ENCODE assay signal across 11 mouse cellular contexts in the genomic region with DNA sequence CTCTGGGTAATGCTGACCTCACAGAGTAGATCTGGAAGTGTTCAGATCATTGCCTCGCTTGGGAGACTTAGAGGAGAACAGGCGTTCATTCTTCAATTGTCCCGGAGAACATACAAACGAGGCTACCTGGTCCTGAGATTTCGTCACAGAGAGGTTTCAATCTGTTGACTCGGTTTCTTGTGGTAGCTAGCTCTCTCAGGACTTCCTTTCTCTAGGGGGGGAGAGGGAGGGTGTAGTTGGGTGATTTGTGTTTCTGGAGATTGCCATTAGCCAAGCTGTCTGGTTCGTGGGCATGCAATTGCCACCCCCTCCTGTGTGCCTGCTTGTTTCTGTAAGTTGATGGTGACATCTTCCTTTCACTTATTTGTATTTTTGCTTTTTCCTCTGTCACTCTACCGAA.
DNase-seq lines count a peak whose midpoint lies in the region; ATAC-seq and TF ChIP-seq lines count a peak whose summit lies in the region.
"Had no signal": no experiment of that assay in that cellular context is flagged by ENCODE, and none has a peak within 500 bp of the region (broad histone marks: within the 10 kb centered on the region; RNA-seq: fewer than 3 reads in every experiment).

No protein-coding gene starts in this region.

- no peak for ATAC-seq in hindbrain, embryonic 13.5 days (ENCODE audit: low FRiP score)
- no peak for ATAC-seq in limb, embryonic 13.5 days (ENCODE audit: low FRiP score, low read depth)
- no peak for ATAC-seq in forebrain, embryonic 15.5 days (replicated peaks)

- WGBS in hindbrain, embryonic 10.5 days = 82% methylated on average over 8 of the region's 8 CpGs
- 81% methylated on average over 8 of the region's 8 CpGs for WGBS in hindbrain, embryonic 13.5 days
- WGBS in spleen, adult 2 months = 25% methylated on average over 8 of the region's 8 CpGs
- 79% methylated on average over 8 of the region's 8 CpGs for WGBS in limb, embryonic 13.5 days
- WGBS in forebrain, embryonic 15.5 days = 76% methylated on average over 8 of the region's 8 CpGs

- H3K27me3 ChIP-seq in hindbrain, embryonic 10.5 days (ENCODE audit: insufficient read depth, poor library complexity, severe bottlenecking) = no peaks in the 10 kb centered on the region
- no peaks in the 10 kb centered on the region for H3K27me3 ChIP-seq in hindbrain, embryonic 13.5 days
- no peaks in the 10 kb centered on the region for H3K27me3 ChIP-seq in spleen, adult 2 months (ENCODE audit: control insufficient read depth, insufficient read depth, low read length)
- H3K27me3 ChIP-seq in limb, embryonic 13.5 days = no peaks in the 10 kb centered on the region
- H3K27me3 ChIP-seq in splenic B cell, adult 2 months (ENCODE audit: control insufficient read depth, insufficient read depth, low read length, poor library complexity, severe bottlenecking) = no peaks in the 10 kb centered on the region
- no peaks in the 10 kb centered on the region for H3K27me3 ChIP-seq in forebrain, embryonic 15.5 days

- no peak overlapping the region for H3K4me2 ChIP-seq in hindbrain, embryonic 13.5 days
- H3K4me2 ChIP-seq in limb, embryonic 13.5 days (replicated peaks) = no peak overlapping the region
- no peak overlapping the region for H3K4me2 ChIP-seq in forebrain, embryonic 15.5 days (replicated peaks)

- peaks cover 70% of the 10 kb centered on the region for H3K4me1 ChIP-seq in hindbrain, embryonic 10.5 days (replicated peaks)
- H3K4me1 ChIP-seq in hindbrain, embryonic 13.5 days (replicated peaks) = peaks cover 34% of the 10 kb centered on the region
- peaks cover 46% of the 10 kb centered on the region for H3K4me1 ChIP-seq in spleen, adult 2 months (ENCODE audit: control insufficient read depth, insufficient read depth, insufficient read length)
- H3K4me1 ChIP-seq in limb, embryonic 13.5 days = peaks cover 55% of the 10 kb centered on the region
- peaks cover 24% of the 10 kb centered on the region for H3K4me1 ChIP-seq in forebrain, embryonic 15.5 days

- peak overlapping the region; percentile 72 for H3K27ac ChIP-seq in hindbrain, embryonic 10.5 days
- no peak overlapping the region for H3K27ac ChIP-seq in hindbrain, embryonic 13.5 days
- H3K27ac ChIP-seq in spleen, adult 2 months (ENCODE audit: insufficient read depth, low read length) = peak overlapping the region; percentile 25
- H3K27ac ChIP-seq in limb, embryonic 13.5 days = peak overlapping the region; percentile 86
- H3K27ac ChIP-seq in forebrain, embryonic 15.5 days (replicated peaks) = no peak overlapping the region

- H3K9me3 ChIP-seq in hindbrain, embryonic 10.5 days = no peaks in the 10 kb centered on the region
- no peaks in the 10 kb centered on the region for H3K9me3 ChIP-seq in hindbrain, embryonic 13.5 days
- H3K9me3 ChIP-seq in limb, embryonic 13.5 days = no peaks in the 10 kb centered on the region
- H3K9me3 ChIP-seq in forebrain, embryonic 15.5 days = no peaks in the 10 kb centered on the region

- H3K9ac ChIP-seq in hindbrain, embryonic 13.5 days = no peak overlapping the region
- no peak overlapping the region for H3K9ac ChIP-seq in limb, embryonic 13.5 days
- H3K9ac ChIP-seq in forebrain, embryonic 15.5 days (replicated peaks) = no peak overlapping the region

- no peak for TF ChIP-seq CTCF in spleen, adult 2 months (IDR thresholded peaks at IDR 0.05; ENCODE audit: extremely low read depth, insufficient read depth, insufficient read length, insufficient replicate concordance)

- no peak overlapping the region for H3K4me3 ChIP-seq in hindbrain, embryonic 10.5 days
- no peak overlapping the region for H3K4me3 ChIP-seq in hindbrain, embryonic 13.5 days
- no peak overlapping the region for H3K4me3 ChIP-seq in spleen, adult 2 months (ENCODE audit: extremely low read depth, insufficient read depth, insufficient read length)
- H3K4me3 ChIP-seq in limb, embryonic 13.5 days = no peak overlapping the region
- H3K4me3 ChIP-seq in forebrain, embryonic 15.5 days = no peak overlapping the region

- H3K36me3 ChIP-seq in hindbrain, embryonic 10.5 days = no peaks in the 10 kb centered on the region
- no peaks in the 10 kb centered on the region for H3K36me3 ChIP-seq in hindbrain, embryonic 13.5 days
- no peaks in the 10 kb centered on the region for H3K36me3 ChIP-seq in spleen, adult 2 months (ENCODE audit: control insufficient read depth, insufficient read depth, low read length)
- H3K36me3 ChIP-seq in limb, embryonic 13.5 days = no peaks in the 10 kb centered on the region
- H3K36me3 ChIP-seq in splenic B cell, adult 2 months (ENCODE audit: control insufficient read depth, insufficient read depth, low read length, poor library complexity, severe bottlenecking) = no peaks in the 10 kb centered on the region
- no peaks in the 10 kb centered on the region for H3K36me3 ChIP-seq in forebrain, embryonic 15.5 days

- no peak for TF ChIP-seq POLR2A in spleen, adult 2 months (IDR thresholded peaks at IDR 0.05; ENCODE audit: low read depth, low read length)

- no peak for DNase-seq in hindbrain, embryonic 10.5 days (ENCODE audit: low spot score)
- DNase-seq in spleen, adult 2 months (ENCODE audit: low read depth in 1 of 2, low spot score in 2 of 2) = no peak
- DNase-seq in spleen, adult 18-20 months = no peak
- peak; percentile 54 for DNase-seq in splenic B cell, adult 2 months (ENCODE audit: low read depth, low spot score)
- no peak for DNase-seq in cerebellum, postnatal 14 days
- DNase-seq: gastrocnemius, postnatal 36 days; lung, postnatal 10 days; right cerebral cortex, postnatal 14 days had no signal

Comparison
In these comparisons a context has a peak if more than half of its experiments do, and no peak if none do; other contexts are left out.
1. H3K27ac ChIP-seq: peak in hindbrain, embryonic 10.5 days (single experiment), spleen, adult 2 months (single experiment) and limb, embryonic 13.5 days (single experiment); none in hindbrain, embryonic 13.5 days (single experiment) and forebrain, embryonic 15.5 days (single experiment).